Mouse (Mus musculus) adrenal gland, postnatal 14 days (tissue): Measurements from ENCODE around the gene Matk. TPM values are rescaled to one million over a fixed set of nuclear protein-coding genes. Genes with fewer than 3 reads are reported as not detected.

Experiments used
- DNase-seq: peaks from one replicate; pipeline ENCODE4 v3.0.0; 2021; ENCODE audit warnings: mixed read lengths
- total RNA-seq: library from RNA; stranded (reverse); gene quantifications from 2 replicates; pipeline ENCODE4 v1.2.3, GENCODE M21; 2021

Matk gene
- total RNA-seq, 1 experiment from 2014 or later: 2.1 TPM

DNA sequence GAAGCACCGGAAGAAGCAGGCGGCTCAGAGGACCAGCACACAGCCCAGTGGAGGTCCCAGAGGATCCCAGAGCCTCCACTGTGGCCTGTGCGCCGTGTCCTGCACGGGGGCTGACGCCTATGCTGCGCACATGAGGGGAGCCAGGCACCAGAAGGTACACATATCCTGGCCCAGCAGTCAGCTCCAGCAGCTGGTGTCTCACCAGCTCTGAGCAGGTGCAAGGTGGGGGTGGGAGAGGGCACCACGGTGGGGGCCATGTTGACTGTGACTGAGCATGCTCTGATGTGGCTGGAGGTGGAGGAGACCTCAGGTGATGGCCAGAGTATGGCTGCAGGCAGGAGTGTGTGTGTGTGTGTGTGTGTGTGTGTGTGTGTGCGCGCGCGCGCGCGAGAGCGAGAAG is 10.7 kb upstream of the Matk start:
- no peak for DNase-seq

DNA sequence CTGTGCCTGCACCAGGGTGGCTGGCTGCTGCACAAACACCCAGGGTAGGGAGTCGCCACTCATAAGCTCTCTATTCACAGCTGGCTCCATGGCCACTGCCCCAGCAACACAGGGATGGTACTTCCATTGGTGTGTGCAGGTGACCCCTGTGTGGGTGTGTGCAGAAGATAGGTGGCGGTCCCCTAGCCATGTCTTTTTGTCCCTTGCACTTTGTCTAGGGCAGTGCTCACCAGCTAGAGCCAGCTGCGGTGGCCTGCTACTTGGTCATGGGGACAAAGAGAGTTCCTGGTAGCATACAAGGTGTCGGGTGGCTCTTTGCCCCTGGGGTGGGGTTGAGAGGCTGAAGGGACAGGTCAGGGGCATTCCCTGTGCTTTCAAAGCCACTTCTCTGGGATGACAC is 8.6 kb upstream of the Matk start:
- no peak for DNase-seq

DNA sequence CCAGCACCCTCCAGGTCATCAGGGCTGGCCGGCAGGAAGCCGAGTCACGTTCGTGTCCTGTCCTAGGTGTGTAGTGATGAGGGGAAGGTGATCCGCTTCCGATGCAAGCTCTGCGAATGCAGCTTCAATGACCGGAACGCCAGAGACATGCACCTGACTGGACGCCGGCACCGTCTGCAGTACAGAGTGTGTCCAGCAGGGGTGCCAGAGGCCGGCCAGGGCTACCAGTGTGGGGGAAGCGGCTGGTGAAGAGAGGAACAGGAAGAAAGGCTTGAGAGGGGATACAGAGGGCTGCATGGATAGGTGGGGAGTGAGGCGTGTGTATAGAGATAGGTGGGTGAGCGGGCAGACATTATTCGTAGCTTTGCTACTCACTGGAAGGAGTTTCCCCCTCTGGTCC is 8.1 kb upstream of the Matk start:
- peak; percentile 88 for DNase-seq

DNA sequence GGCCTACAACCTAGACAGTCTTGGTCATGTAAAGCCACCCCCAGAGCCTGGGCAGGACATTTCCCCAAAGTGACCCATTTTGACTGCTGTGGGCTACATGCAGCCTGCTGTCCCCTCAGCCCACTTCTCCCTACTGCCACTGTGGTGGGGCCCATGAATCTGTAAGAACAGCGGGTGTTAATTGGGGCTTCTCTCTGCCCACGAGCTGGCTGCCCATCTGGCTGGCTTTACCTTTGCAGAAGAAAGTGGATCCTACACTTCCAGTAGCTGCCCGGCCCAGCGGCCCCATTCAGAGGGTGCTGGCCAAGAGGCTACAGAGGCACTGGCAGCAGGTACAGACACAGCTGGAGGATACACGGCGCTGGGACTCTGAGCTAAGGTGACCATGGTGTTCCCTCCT is 7.6 kb upstream of the Matk start:
- DNase-seq: no peak

DNA sequence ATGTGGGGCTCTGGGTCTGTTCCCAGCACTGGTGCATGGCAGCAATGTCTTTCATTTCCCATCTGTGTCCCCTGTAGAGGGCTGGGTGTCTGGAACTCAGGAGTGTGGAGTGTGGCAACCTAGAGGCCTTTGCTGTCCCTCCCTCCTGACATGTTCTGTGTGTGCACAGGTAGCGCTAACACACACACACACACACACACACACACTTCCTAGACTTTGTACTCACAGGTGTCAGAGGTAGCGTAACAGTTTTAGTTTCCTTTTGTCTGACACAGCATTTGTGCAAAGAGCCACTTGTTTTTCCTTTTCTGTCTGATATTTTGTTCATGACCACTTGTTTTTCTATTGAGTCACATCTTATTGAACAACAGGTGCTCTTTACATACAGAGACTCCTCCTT is 4.9 kb upstream of the Matk start:
- DNase-seq: no peak

DNA sequence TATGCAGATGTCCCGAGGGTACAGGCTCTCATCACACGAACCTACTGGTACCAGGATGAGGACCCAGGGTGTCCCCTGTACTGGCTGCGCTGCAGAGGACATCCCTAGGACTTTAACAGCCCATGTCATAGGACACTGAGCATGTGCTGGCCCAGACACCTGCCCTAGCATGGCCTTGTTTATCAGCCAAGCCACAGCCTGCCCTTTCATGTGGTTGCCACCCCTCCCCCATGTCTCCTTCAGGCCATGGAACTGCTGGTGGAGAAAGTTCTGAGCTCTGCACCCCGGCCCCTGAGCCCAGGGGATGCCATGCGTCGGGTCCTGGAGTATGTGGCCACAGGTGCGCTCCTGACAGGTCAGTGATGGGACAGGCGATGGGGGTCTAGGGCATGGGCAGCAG is 3.3 kb upstream of the Matk start:
- no peak for DNase-seq

DNA sequence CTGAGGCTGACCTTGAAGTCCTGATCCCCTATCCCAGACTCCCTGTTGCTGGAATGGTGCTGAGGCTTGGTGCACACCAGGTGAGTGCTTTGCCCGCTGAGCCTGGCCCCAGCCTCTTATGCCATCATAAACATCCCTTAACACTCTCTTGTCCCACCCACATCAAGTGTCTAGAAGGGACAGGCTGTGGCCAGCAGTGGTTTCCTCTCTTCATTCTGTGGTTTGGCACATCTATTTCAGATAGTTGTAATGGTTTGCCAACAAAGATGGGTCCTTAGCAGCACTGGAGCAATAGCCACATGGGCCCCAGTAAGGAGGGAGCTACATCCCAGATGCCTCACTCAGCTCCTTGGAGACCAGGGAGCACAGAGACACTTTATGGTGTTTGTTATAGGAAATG is 2.2 kb downstream of the Matk start:
- no peak for DNase-seq

DNA sequence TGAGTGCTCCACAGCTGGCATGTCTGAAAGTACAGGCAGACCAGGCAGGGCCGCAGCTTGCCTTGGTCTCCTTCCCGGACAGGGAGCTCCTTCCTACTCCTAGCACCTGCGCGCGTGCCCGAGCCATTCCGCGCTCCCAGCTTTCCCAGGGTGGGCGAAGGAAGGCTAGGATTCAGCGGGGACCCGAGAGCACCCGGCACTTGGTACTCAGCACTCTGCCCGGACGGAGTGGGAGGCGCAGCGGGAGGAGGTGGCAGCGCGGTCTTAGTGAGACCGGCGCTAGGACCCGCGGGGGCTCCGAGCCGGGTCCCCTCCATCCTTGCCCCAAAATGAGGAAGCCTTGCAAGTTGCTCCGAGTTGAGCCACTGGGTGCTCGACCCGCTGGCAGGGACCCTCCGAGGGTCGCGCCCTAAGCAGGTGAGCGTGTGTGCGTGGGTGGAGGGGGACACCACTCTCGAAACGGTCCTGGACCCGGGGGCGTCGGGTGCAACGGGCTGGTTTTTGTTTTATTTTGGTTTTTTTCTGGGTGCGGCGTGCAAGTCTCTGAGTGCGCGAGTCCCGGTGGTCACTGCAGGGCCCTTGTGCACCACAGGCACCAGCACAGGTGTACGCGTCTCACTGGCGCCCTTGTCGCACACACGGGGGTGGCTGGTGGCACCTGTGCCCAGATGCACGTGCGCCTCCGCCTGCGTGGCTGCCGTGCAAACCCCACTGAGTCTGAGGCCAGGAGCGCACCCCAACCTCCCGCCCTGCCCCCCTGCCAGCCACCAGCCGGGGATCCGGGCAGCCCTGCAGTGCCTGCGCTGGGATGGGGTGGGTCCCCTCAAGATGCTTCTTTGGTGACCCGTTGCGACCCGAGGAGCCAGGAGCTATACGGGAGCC is 4.7 kb downstream of the Matk start:
- no peak for DNase-seq

DNA sequence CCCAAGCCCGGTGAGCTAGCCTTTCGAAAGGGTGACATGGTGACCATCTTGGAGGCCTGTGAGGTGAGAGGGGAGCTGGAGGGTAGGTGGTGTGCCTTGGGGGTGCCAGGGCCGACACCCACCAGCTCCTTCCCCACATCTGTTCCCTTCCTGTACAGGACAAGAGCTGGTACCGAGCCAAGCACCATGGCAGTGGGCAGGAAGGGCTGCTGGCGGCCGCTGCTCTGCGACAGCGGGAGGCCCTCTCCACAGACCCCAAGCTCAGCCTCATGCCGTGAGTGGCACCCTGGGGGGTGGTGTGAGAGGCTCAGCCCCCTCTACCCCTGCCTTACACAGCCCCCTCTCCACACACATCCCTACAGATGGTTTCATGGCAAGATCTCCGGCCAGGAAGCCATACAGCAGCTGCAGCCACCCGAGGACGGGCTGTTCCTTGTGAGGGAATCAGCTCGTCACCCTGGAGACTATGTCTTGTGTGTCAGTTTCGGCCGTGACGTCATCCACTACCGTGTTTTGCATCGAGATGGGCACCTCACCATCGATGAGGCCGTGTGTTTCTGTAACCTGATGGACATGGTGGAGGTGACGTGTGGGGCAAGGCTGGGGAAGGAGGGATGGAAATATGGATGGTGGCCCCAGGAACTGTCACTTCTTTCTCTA is 6.6 kb downstream of the Matk start:
- DNase-seq: no peak

DNA sequence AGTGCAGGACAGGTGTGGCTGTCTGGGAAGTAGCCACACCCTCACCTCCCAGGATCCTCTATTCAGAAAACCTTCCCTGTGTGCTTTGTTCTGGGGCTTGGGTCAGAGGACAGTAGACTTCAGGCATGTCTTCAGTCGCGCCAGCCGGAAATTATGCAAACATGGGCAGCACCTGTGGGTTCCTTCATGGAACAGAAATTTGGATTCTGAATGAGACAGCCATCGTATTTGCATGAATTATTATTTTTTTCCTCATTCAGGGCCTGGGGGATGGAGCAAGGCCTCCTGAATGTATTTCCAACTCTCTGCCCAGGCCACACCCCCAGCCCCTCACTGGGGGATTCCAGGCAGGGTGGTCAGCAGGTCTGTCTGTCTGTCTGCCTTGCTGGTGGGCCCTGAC is 8.3 kb downstream of the Matk start:
- no peak for DNase-seq

DNA sequence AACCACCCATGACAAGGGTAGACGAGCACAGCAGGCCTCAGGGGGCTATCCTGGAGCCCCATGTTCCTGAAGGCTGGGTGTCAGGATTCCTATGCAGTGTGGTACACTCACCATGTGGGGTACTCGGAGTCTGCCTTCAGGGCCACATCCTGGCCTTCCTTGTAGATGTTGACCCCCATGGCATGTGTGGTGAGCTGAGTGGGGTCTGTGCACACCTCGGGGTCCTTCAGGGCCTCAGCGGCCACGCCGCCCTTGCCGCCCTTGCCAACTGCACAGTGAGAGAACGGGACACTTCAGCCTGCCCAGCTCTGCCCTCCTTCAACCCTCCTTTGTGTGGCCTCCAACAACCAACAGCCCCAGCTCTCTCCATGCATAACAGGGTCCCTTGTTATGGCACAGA is 12.8 kb downstream of the Matk start:
- no peak for DNase-seq

DNA sequence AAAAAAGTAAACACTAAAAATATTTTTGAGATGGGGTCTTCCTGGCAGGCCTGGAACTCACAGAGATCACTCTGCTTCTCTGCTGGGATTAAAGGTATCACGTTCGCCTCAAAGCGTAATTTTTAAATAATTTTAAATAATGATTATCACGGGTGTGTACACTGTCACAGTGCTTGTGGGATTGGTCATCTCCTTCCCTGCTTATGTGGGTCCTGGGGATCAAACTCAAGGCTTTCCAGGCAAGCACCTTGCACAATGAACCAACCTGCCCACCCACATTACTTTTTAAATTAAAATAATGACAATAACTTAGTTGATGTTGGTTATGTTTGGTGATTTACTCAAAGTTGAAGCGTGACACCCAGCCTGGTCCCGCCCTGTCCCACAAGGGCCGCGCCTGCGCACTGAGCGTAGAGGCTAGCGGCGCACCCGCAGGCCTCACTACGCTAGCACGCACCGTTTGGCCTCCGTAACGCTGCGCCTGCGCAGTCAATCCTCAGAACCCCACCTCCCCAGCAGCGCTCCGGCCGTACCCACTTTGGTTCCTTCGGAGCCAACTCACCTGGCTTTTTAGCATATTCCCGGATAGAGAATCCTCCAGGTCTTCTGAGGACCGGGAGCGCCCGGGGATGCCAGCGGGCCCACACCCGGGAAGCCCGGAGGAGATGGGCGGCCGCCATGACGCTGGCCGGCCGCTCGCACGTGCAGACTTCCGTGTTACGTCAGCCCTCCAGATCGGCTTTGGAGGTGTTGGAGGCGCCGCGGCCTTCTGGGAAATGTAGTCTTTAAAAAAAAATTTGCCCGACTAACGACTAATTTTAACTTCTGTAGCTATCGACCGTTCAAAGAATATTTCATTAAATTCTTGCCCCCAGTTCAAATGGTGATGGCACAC is 13.7 kb downstream of the Matk start, which contains the start of the genes Mrpl54 and Apba3:
TSS of gene Mrpl54 (minus strand) at position 724 of the 895 bp plus-strand sequence.
TSS of gene Apba3 (plus strand) at position 750 of the 895 bp plus-strand sequence.
- DNase-seq: peak; percentile 98

DNA sequence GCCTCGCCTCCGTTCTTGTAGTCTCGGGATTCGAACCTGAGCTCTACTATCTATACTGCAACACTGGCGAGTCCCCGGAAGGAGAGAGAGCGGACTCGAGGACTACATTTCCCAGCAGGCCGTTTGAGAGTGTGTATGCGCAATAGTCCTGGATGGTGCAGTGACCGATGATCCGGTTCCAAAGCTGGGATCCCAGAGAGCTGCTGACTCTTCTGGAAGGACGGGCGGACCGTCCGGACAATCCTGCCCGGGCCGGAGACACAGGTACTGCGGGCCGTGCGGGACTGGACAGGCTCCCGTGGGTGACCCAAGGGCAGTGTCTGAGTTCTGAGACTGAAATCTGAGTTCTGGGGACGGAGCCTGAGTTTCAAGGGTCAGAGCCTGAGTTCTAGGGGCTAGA is 15.3 kb downstream of the Matk start:
- DNase-seq: peak; percentile 91

DNA sequence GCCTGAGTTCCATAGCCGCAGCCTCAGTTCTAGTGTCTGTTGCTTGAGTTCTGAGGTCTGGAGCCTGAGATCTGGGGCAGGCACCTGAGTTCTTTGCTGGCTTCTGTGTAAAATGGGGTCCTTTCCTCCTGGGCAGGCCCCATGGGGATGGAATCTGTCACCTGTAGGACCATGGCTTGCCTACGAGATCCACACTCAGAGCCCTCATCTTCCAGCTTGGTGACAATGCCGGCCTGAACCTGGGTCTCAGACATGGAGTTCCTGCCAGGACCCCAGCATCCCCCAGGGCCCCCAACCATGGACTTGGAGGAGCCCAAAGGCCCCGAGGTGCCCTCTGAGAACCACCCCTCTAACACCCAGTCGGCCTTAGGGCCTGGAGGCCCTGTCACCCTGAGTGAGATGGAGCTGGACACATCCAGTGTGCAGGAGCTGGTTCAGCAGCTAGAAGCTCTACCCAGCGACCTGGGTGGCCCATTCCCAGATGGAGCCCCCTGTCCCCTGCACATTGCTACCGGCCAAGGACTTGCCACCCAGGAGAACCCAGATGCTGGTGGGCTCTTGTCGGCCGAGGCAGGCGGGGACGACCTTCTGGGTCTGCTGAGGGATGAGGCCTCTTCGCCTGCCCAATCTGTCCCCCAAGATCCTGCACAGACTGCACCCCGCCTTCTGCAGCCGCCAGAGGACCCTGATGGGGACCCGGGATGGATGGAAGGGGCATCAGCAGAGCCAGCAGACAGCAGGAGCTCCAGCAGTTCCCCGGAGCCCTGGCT is 16.1 kb downstream of the Matk start:
- no peak for DNase-seq

DNA sequence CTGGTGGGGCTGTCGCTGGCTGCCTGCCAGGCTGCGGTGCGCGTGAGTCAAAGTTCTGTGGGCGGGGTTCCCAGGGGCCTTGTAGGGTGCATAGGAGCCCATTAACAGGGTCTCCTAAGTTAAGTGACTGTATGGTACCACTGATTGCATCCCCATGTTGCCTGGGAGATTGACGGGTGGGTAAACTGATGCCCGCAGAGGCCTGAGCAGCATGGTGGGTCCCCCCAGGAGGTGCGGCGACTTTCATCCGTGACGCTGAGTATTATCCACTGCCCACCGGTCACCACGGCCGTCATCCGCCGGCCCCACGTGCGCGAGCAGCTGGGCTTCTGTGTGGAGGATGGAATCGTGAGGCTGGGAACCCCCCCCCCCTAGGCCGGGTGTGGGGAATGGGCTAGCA is 19.6 kb downstream of the Matk start:
- no peak for DNase-seq

DNA sequence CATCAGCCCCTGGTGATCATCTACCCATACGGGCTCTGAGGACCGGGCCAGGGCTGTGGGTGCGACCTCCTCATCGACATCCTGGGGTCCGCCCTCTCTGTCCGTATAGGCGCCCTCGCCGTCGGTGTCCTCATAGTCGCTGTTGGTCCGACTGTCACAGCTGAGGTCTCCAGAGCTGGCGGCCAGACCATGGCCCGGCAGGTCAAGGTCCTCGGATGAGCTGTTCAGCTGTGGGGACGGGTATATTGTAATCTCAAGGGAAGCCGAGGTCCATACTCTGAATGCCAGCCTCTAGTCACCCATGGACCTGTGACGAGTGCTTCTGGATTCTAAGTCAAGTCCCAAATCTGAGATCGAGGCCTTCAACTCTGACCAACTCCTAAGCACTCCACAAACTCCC is 21.1 kb downstream of the Matk start:
- DNase-seq: peak; percentile 54

DNA sequence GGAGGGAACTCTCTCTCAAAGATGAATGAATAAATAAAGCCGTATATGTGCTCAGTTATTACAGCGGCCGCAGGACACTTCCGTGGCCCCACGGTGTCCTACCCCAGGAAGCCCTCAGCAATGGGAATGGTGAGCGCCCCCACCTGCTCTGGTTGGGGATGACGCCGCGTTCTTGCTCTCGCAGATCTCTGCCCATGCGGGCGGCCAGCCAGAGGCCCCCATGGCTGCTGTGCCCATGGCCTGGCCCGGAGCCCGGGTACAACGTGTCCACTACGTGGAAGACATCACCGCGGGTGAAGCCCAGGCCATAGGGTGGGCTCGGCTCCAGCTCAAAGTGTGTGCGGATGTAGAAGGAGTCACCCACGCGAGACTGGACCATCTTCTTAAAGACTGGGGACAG is 24.9 kb downstream of the Matk start:
- no peak for DNase-seq

DNA sequence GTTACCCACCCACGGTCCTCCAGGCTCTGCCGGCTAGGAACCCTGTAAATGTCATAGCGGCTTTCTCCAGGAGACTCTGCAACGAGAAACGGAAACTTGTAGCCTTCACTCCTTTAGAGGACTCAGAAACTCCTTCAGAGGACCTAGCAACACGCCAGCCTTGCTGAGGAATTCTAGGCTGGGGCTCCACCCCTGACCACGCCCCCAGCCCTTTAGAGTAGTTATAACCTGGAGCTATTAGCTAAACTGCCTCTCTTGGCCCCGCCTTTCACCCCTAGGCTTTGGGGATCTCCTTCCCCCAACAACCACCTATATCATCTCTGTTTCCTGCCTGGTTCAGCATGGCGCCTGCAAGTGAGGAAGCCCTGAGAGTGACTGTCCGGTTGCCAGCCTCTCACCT is 26.8 kb downstream of the Matk start:
- DNase-seq: no peak

DNA sequence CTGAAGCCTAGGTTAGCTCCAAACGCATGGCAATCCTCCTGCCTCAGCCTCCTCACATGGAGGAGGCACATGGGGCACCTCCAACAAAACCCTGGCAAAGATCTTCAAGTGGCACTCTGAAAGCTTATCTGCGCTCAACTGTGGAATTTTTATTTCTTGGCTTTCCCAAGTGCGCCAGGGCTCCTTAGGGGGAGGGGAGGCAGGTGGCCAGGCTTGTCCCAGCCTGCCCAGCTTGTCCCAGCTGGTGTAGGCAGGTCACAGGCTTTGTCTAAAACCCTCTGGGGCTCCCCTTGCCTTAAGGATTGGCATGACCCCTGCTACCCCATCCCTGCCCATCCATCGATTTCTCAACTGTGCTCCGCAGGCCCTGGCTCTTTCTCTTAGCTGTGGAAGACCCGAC is 31.5 kb downstream of the Matk start:
- DNase-seq: no peak

DNA sequence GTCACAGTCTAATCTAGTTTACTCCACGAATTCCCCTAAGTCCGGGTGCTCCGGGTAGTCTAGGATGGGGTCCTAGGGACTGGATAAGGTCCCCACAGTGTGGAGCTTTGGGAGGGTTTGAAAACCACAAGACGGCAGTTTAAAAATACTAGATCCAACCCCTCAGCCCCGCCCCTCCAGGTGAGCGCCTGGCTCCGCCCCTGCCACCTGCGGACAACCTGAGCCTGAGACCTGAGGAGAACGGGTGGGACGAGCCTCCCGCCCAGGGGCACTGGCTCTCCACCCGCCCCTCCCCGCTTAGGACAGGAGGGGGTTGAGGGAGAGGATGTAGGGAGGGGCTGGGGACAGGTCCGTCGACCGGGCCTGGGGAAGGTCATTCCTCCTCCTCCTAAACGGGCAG is 32.0 kb downstream of the Matk start:
- DNase-seq: no peak

DNA sequence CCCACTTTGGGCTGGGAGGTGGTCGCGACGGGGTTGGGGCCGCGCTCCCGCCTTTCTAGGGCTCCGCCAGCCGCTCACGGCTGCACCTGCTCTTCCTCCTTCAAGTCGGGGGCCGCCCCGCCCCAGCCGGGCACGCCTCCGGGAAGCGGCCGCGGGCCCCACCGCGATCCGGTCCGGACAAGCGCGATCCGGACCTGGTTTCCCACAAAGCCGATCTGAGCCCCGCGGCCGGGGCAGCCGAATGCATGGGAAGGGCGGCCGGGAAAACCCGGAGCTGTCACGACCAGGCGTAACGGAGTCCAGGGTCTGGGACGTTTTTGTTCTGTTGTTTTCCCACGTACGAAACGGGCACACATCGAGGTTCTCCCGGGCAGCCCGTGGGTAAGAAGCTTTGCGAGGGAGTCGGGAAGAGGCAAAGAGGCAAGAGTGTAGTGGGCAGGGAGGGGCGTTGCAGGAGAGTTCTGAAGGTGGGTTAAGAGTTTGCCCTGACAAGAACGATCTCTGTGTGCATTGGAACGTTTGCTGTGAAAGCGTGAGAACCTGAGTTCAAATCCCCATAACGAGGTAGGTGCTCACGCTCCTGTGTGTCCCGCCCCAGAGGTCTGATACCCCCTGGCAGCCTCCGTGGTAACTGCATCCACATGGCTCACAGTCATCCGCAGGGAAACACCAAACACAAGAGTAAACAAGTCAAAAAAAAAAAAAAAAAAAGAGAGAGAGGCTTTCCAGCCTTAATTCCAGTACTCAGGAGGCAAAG is 33.1 kb downstream of the Matk start:
- peak; percentile 95 for DNase-seq
